Mouse (Mus musculus) heart, embryonic 12.5 days (tissue): ENCODE measurements around the gene St3gal5. TPM values are rescaled to one million over a fixed set of nuclear protein-coding genes. Genes with fewer than 3 reads are reported as not detected.

Experiments
- ATAC-seq: fragments of 200-750 bp; cut with Nextera tagmentation; 2 replicates; pipeline ENCODE4 v1.8.0; 2017; ENCODE audit warnings: moderate TSS enrichment, moderate library complexity; ENCODE audit not compliant: insufficient number of reproducible peaks, low FRiP score
- H3K27ac ChIP-seq: fragments of 300-500 bp; sonication (generic); 2 replicates; pipeline ENCODE4 v1.5.1; 2016; ENCODE audit warnings: mild to moderate bottlenecking, moderate library complexity; ENCODE audit not compliant: poor library complexity, severe bottlenecking
- H3K27me3 ChIP-seq: fragments of 300-500 bp; sonication (generic); replicated peaks from 2 replicates; pipeline ENCODE4 v1.6.1; 2016; ENCODE audit warnings: mild to moderate bottlenecking, moderate library complexity
- H3K36me3 ChIP-seq: fragments of 300-500 bp; sonication (generic); 2 replicates; pipeline ENCODE4 v1.6.1; 2016; ENCODE audit warnings: mild to moderate bottlenecking, moderate library complexity
- H3K4me1 ChIP-seq: fragments of 300-500 bp; sonication (generic); replicated peaks from 2 replicates; pipeline ENCODE4 v1.6.1; 2016; ENCODE audit warnings: mild to moderate bottlenecking
- H3K4me2 ChIP-seq: fragments of 300-500 bp; sonication (generic); 2 replicates; pipeline ENCODE4 v1.6.1; 2016; ENCODE audit warnings: mild to moderate bottlenecking, moderate library complexity
- H3K4me3 ChIP-seq: fragments of 300-500 bp; sonication (generic); 2 replicates; pipeline ENCODE4 v1.5.1; 2016; ENCODE audit warnings: mild to moderate bottlenecking
- H3K9ac ChIP-seq: fragments of 300-500 bp; sonication (generic); 2 replicates; pipeline ENCODE4 v1.6.1; 2016; ENCODE audit warnings: mild to moderate bottlenecking, moderate library complexity
- H3K9me3 ChIP-seq: fragments of 300-500 bp; sonication (generic); replicated peaks from 2 replicates; pipeline ENCODE4 v1.6.1; 2016; ENCODE audit warnings: mild to moderate bottlenecking, moderate library complexity
- WGBS: fragments of 180-500 bp; shearing (Covaris S2); methylation state at CpG from one replicate; pipeline ENCODE4 v1.1.7; 2016; 5-methylcytosine and 5-hydroxymethylcytosine counted together
- polyA plus RNA-seq: library from polyadenylated mRNA; unstranded; fragments of >200 nt; fragmentation: Nextera tagmentation; extraction: Ambion mirVana; gene quantifications from 2 replicates; pipeline ENCODE4 v1.2.1, GENCODE M21; 2016

The St3gal5 gene
- polyA plus RNA-seq, 1 experiment from 2014 or later, result 68.1 TPM

GRCm38 (mm10) chr6:72112575-72112974 is 15.2 kb downstream of the St3gal5 start:
- no peak for ATAC-seq
- Histone ChIP-seq H3K4me1 (peaks cover 63% of the 10 kb centered on the region), H3K4me2 (no peak overlapping the region; the same call in 1 of the 2 replicates), H3K4me3 (no peak overlapping the region), H3K36me3 (no peaks in the 10 kb centered on the region), H3K9ac (no peak overlapping the region), H3K27me3 (no peaks in the 10 kb centered on the region), H3K9me3 (no peaks in the 10 kb centered on the region), H3K27ac (no peak overlapping the region)
- WGBS, result 36% methylated on average over 6 of the region's 6 CpGs

- H3K4me3 ChIP-seq, result no peak overlapping the region
- 74% methylated on average over 2 of the region's 2 CpGs for WGBS
- no peak overlapping the region for H3K9ac ChIP-seq
- H3K36me3 ChIP-seq, result no peaks in the 10 kb centered on the region
- H3K27ac ChIP-seq, result no peak overlapping the region
- no peaks in the 10 kb centered on the region for H3K27me3 ChIP-seq
- ATAC-seq, result no peak
- H3K9me3 ChIP-seq, result no peaks in the 10 kb centered on the region
- H3K4me1 ChIP-seq, result peaks cover 59% of the 10 kb centered on the region
- H3K4me2 ChIP-seq, result no peak overlapping the region
Observed at GRCm38 (mm10) chr6:72113093-72113702, 15.8 kb downstream of the St3gal5 start.

GRCm38 (mm10) chr6:72114902-72115301 is 17.5 kb downstream of the St3gal5 start:
- Histone ChIP-seq H3K9me3 (no peaks in the 10 kb centered on the region), H3K4me2 (no peak overlapping the region), H3K36me3 (no peaks in the 10 kb centered on the region), H3K4me1 (peaks cover 42% of the 10 kb centered on the region), H3K4me3 (no peak overlapping the region), H3K9ac (no peak overlapping the region), H3K27me3 (no peaks in the 10 kb centered on the region), H3K27ac (no peak overlapping the region)
- no peak for ATAC-seq
- 63% methylated on average over 7 of the region's 7 CpGs for WGBS

- no peak overlapping the region for H3K27ac ChIP-seq
- H3K9ac ChIP-seq, result no peak overlapping the region
- H3K4me2 ChIP-seq, result no peak overlapping the region
- no peak for ATAC-seq
- H3K4me3 ChIP-seq, result no peak overlapping the region
- H3K9me3 ChIP-seq, result no peaks in the 10 kb centered on the region
- no peaks in the 10 kb centered on the region for H3K36me3 ChIP-seq
- peaks cover 34% of the 10 kb centered on the region for H3K4me1 ChIP-seq
- H3K27me3 ChIP-seq, result no peaks in the 10 kb centered on the region
- 60% methylated on average over 8 of the region's 8 CpGs for WGBS
Observed at GRCm38 (mm10) chr6:72117322-72117968, 20.1 kb downstream of the St3gal5 start.

- WGBS, result 94% methylated on average over 1 of the region's 1 CpGs
- Histone ChIP-seq H3K9ac (no peak overlapping the region), H3K4me1 (peaks cover 21% of the 10 kb centered on the region), H3K4me3 (no peak overlapping the region), H3K36me3 (peaks cover 3% of the 10 kb centered on the region; the same call in 1 of the 2 replicates), H3K27ac (no peak overlapping the region), H3K4me2 (no peak overlapping the region), H3K27me3 (no peaks in the 10 kb centered on the region), H3K9me3 (no peaks in the 10 kb centered on the region)
- ATAC-seq, result no peak
Observed at GRCm38 (mm10) chr6:72119870-72120269, 22.5 kb downstream of the St3gal5 start.

GRCm38 (mm10) chr6:72121301-72121700 is 23.9 kb downstream of the St3gal5 start:
- H3K27me3 ChIP-seq, result no peaks in the 10 kb centered on the region
- H3K4me2 ChIP-seq, result no peak overlapping the region
- no peak overlapping the region for H3K27ac ChIP-seq
- H3K9ac ChIP-seq, result no peak overlapping the region
- no peak overlapping the region for H3K4me3 ChIP-seq
- no peak for ATAC-seq
- 53% methylated on average over 3 of the region's 3 CpGs for WGBS
- H3K4me1 ChIP-seq, result peaks cover 14% of the 10 kb centered on the region
- peaks cover 3% of the 10 kb centered on the region; the same call in 1 of the 2 replicates for H3K36me3 ChIP-seq
- no peaks in the 10 kb centered on the region for H3K9me3 ChIP-seq

- 82% methylated on average over 5 of the region's 5 CpGs for WGBS
- Histone ChIP-seq H3K4me2 (no peak overlapping the region), H3K27ac (no peak overlapping the region), H3K4me1 (peaks cover 7% of the 10 kb centered on the region; the same call in 1 of the 2 replicates), H3K36me3 (peaks cover 8% of the 10 kb centered on the region; the same call in 1 of the 2 replicates), H3K27me3 (no peaks in the 10 kb centered on the region), H3K4me3 (no peak overlapping the region), H3K9ac (no peak overlapping the region), H3K9me3 (no peaks in the 10 kb centered on the region)
- ATAC-seq, result no peak
Observed at GRCm38 (mm10) chr6:72122515-72122914, 25.1 kb downstream of the St3gal5 start.

- 93% methylated on average over 13 of the region's 13 CpGs for WGBS
- Histone ChIP-seq H3K36me3 (peaks cover 25% of the 10 kb centered on the region), H3K4me1 (peaks cover 7% of the 10 kb centered on the region; the same call in 1 of the 2 replicates), H3K4me3 (no peak overlapping the region), H3K9ac (no peak overlapping the region), H3K27ac (no peak overlapping the region), H3K4me2 (no peak overlapping the region), H3K9me3 (no peaks in the 10 kb centered on the region), H3K27me3 (no peaks in the 10 kb centered on the region)
- ATAC-seq, result no peak
Observed at GRCm38 (mm10) chr6:72124315-72125103, 27.1 kb downstream of the St3gal5 start.

GRCm38 (mm10) chr6:72126128-72126917 is 28.9 kb downstream of the St3gal5 start:
- Histone ChIP-seq H3K9ac (no peak overlapping the region), H3K4me2 (no peak overlapping the region), H3K9me3 (no peaks in the 10 kb centered on the region), H3K36me3 (peaks cover 43% of the 10 kb centered on the region), H3K4me3 (no peak overlapping the region), H3K27ac (no peak overlapping the region), H3K4me1 (peaks cover 4% of the 10 kb centered on the region; the same call in 1 of the 2 replicates), H3K27me3 (no peaks in the 10 kb centered on the region)
- ATAC-seq, result no peak
- 70% methylated on average over 9 of the region's 9 CpGs for WGBS

- WGBS, result 77% methylated on average over 6 of the region's 6 CpGs
- peaks cover 74% of the 10 kb centered on the region for H3K36me3 ChIP-seq
Observed at GRCm38 (mm10) chr6:72130056-72130455, 32.7 kb downstream of the St3gal5 start.

More at GRCm38 (mm10) chr6:72130056-72130455, 32.7 kb downstream of the St3gal5 start:
- Histone ChIP-seq H3K27me3 (no peaks in the 10 kb centered on the region), H3K9me3 (no peaks in the 10 kb centered on the region), H3K9ac (no peak overlapping the region), H3K27ac (no peak overlapping the region), H3K4me3 (no peak overlapping the region), H3K4me1 (peaks cover 13% of the 10 kb centered on the region), H3K4me2 (no peak overlapping the region)
- ATAC-seq, result no peak
